Mouse (Mus musculus): Measurements from ENCODE around the gene Prdm16.

Prdm16 gene

DNA sequence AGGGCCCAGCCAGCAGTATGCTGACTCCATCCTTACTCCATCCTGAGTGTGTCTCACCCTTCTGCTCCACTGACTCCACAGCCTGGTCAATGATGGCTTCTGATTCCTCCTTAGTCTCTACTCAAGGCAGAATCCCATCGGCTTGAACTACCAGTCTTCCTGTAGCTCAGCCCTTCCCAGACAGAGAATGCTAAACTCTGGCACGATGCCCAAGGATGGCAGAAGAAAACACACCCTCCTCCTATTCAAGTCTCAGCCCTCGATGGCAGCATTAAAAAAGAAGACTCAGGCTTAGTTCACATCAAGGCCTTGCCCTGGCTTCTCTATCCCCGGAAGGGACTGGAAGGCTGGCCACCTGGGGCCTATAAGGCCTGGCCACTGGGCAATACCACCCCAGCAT, 216.9 kb downstream of the Prdm16 start:
- no peak for DNase-seq (ENCODE audit: low spot score)

DNA sequence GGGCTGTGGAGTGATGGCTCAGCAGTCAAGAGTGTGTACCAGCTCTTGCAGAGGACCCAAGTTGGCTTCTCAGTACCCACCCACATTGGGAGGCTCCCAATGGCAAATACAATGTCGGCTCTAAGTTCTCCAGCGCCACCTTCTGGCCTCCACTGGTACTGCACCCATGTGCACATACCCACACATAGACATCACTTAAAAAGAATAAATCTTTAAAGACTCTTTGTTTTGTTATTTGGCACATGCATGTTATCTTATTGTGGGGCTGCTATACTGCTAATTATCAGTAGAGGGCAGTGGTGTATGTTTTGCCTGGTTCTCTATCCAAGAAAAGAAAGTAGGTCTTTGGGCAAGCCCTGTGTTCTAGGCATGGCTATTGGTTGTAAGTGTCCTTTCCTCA, 217.7 kb downstream of the Prdm16 start:
- peak; percentile 23 for DNase-seq (ENCODE audit: low spot score)

DNA sequence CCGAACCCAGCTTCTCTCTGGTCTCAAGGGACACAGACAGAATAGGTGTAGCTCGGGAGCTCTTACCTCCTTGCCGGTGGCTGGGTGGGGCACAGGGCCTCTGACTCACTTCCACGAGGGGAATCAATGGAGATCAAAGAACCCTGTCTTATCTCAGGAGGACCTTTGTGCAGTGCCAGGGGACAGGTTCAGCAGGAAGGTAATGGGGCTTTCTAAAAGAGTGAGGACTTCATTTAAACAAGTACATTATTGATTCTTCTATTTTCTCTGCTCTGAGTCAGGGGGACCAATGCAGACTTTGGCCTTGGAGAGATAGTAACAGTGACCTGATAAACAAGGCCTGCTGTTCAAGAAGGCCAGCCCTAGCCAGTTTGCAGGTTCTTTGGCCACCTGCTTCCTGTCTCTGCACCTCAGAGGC, 218.3 kb downstream of the Prdm16 start:
- DNase-seq (ENCODE audit: low spot score), result no peak

DNA sequence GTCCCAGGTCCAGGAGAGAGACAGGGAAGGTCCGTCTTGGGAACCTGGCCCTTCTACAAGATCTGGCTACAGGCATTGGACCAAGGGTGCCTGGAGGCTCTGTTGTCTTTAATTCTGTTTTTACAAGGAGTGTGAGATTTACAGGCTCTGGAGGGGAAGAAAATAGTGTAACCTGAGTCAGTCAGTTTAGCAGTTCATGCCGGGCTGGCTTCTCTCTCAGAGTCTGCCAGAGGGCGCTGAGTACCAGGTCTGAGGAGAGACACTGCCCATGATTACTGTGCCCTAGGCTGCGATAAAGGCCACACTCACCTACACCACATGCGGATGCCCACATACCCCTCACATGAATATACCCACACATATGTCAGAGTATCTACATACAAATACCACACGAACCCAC, 219.9 kb downstream of the Prdm16 start:
- DNase-seq (ENCODE audit: low spot score), result no peak

DNA sequence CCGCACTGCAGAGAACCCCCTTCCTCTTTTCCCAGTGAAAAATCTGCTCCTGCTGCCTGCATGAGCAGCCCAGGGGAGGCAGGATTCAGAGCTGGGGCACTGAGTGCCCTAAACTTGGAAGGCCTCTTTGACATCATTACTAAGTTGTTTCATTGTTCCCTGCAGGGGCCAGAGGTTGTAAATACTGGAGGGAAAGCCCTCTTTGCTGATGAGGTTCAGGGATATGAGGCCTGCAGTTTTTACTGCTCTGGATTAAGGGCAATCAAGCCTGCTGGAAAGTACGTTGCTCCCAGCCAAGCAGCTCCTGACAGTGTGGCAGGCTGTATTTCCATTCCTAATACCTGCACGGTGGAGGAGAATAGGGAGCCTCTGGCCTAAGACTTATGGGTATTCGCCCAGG, 221.8 kb downstream of the Prdm16 start:
- no peak for DNase-seq (ENCODE audit: low spot score)

DNA sequence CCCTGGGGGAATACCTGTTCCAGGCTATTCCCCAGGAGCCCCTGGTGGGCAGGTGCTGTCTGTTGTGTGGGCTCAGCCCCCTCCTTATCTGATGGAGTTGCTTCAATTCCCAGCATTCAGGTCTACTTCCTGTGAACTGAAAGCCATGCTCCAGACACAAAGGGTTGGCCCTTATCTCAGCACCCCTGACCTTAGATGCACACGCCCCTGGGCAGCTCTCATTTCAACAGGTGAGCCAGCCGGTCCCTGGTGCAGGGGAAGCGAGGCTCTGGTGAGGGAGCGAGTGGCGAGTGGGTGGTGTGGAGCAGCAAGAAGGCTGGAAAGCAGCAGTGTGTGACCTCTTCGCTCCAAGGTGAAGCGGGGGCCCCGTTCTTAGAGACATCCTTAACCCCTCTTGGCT, 226.1 kb downstream of the Prdm16 start:
- peak; percentile 29 for DNase-seq (ENCODE audit: low spot score)

DNA sequence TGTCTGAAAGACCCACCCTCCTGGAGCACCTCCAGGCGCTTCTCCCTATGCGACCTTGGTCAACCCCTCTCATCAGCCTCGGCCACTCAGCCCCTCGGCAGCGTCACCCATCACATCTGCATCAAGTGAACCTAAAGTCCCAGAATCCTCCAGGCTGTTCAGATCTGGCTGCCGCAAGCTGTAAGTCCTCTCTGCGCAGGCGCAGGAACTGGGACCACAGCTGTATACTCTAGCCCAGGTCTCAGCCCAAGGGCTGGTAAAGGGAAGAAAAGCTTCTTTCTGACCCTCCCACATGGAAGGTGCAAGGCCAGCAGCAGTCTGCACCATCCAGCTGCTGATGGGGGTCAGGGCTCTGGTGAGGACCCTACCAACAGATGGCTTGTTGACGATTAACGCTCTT, 226.8 kb downstream of the Prdm16 start:
- no peak for DNase-seq (ENCODE audit: low spot score)

DNA sequence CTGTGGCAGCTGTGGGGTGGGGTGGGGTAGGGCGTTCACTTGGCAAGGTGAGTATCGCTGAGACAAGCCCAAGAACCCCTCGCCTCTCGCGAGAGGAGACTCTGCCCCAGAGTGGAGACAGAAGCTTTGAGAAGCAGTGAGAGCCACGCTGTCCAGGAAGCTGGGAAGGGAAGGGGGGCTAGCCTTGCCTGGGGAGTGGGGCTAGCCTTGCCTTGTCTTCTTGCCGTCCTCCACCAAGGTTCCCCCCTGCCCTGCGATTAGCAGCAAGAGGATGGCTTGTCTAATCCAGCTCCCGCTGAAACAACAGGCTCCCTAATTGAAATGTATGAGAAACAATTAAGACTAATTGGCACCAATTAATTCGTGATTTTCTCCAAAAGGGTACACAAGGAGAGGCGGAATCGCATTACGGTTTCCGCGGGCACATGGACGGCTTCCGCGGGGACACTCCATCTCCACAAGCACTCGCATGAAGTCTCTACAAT, 227.4 kb downstream of the Prdm16 start:
- no peak for DNase-seq (ENCODE audit: low spot score)

DNA sequence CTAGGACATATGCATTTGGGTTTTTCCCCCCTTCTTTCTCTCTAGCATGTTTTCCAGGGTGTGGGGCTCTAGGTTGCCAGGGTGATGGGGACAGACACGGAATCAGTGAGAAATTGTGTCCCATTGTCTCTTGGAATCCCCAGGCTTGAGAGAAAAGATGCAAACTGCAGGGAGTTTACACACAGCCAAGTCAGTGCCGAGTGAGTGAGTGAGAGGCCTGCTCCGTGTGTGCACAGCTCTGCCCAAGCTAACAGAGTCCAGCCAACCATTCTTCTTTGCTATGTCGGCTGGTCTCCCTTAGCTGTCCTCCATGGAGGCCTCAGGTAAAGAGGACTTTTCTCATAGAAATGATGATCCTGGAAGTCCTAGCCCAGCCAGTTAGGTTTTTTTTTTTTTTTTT, 233.7 kb downstream of the Prdm16 start:
- DNase-seq (ENCODE audit: low spot score), result no peak

DNA sequence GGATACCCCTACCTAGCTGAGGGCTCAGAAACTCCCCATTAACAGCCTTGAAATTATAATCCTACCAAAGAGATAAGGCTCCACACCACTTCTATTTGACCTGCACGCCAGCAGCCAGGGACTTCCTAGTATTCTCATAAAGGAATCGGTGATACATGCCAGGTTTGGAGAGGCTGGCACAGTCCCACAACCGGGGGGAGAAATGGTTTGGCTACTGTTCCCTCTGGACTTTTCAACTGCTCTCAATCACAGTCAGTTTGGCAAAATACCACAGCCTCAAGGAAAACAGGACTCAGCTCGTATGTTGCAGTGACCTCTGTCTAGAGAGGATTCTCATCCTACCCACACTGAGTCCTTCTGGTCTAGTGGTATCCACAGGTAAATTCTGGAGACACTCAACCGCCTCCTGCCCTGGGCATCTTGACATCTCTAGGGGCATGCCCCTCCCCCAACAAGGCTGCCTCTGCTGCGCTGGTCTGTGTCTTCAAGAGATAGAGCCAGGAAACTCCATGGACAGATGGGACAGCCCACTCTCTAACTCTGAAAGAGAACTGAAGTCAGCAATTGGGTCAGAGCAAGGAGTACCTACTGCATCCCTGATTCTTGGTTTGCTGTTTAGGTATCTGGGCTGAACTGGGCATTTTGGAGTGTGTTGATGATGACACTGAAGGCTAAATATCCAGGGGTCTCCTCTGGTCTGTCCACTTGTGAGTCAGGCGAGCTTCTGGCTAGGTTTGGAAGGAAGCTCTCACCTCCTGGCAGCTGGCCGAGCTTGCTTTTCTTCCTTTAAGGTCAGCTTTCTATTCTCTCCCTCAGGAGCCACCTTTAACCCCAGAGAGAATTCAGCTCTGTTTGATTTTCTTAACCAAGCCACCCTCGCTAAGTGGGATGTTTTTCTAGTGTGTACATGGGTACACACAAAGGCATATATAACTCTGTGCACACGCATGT, 234.4 kb downstream of the Prdm16 start:
- no peak for DNase-seq (ENCODE audit: low spot score)

DNA sequence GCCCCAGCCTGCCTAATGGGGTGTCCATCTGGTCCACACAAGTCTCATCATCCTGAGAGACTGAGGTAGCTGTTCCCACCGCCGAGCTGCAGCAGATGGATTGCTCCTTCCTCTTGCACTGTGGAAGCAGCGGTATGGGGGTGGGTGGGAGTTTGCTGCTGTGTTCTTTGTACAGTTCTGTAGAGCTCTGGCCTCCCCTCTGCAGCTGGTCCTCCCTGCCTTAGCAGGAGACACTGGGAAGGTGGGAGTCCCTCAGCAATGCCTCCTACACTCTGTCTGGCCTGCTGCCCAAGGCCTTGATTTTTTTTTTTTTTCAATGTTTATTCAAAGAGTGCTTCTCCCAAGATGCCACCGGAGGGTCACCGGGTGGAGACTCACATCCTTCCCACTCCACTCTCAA, 235.3 kb downstream of the Prdm16 start:
- DNase-seq (ENCODE audit: low spot score), result no peak

DNA sequence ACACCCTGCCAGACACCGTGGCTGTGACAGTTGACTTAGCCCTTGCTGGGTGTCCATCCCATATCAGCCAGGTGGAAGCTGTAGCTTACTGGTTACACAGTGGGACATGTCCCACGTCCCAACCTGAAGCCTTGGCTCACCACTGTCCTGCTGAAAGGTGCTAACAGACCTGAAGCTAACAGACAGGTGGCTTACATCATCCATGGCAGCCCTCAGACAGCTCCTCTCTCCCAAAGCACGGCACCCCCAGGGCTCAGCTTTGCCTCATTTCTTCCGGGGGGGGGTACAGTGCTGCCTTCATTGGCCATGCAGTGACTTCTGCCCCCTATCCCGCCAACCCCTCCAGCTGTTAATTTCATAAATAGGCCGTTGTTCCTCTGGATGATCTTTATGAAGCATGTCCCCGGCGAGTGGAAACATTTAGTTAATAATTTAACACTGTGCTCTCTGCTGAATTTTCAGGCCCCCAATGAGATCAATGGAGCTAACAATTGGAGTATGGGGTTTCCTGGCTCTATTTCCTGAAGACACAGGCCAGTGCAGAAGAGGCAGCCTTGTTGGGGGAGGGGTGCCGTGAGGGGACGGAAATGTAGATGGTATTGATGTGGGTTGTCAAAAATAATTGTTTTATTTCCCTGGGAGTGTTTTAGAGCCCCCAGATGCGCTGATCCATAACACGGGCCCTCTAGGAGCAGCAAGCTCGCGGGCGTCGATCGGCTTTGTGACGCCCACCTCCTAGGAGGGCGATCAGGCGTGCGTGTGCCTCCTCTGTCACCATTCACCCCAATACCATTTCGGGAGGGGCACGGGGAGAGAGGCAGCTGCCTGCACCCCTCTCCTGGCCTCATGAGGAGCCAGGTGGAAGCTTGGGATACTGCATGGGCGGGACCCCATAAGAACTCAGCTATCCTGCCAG, 236.2 kb downstream of the Prdm16 start:
- DNase-seq (ENCODE audit: low spot score), result no peak

DNA sequence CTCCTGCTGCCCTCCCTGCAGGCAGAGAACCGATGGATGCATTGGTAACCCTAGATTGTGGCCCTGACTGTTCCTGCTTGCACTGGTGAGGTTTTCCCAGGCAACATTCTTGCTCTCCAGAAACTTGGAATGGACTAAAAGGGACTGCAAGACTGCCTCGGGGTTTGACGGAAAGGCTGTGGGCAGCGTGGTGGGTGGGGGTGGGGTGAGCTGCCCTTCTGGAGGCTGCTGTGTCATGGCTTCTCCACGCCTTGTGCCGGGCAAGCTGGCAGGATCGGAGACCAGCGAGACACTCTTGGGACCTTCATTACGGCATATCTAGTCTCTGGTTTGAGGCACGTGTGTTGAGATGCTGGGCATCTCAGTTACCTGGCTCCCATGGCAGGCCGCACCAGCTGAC, 237.0 kb downstream of the Prdm16 start:
- no peak for DNase-seq (ENCODE audit: low spot score)

DNA sequence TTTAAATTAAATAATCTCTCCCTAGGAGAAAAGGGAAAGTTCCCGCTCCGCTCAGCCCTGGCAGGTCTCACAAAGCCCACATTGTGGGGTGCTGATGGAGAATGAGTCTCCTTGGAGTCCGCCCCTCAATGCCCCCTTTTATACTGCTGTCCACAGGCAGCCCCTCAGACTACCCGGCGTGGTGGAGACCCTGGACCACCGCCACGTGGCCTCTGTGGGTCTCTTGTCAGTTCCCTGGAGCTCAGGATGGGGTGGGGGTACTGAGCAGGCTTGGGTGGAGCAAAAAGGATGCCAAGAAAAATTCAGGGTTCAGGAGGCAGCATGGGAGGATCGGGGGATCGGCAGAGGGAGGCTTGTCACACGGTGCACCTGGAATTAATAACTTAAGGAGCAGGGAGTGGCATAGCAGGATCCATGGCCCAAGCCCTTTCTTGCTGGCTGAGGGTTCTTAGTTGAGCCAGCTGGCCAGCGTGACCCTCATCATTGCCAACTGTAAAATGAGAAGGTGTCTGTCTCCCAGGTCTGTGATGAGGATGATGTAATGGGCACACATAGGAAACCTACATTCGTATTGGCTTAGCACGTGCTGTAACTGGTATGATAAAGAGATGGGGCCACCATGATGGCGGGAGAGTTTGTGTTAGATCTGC, 239.9 kb downstream of the Prdm16 start:
- DNase-seq (ENCODE audit: low spot score), result no peak

DNA sequence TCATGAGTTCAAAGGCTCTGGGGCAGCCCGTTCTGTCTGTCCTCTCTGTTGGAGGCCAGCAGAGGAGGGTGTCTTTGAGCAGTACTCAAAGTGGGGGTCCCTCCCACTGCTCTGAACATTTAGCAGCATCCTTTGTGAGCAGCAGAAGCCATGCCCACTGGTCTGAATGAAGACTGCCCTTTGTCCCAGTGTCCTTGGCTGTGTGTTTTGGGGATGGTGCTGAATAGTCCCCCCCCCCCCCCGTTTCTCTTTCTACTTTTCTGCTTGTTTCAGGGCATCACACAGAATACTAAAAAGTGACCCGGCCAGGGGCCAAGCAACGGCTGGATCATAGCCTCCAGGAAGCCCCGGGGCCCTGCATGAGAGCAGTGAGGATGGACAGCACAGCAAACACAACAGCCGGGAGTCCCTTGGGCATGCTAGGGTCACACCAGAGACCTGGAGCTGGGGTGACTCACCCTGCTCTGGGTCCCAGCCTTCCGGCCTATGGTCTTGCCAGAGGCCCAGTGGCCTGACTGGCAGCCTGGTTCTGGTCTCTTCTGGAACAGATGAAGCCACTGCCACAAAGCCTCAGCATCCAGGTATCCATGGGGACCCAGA, 242.4 kb downstream of the Prdm16 start:
- no peak for DNase-seq (ENCODE audit: low spot score)

DNA sequence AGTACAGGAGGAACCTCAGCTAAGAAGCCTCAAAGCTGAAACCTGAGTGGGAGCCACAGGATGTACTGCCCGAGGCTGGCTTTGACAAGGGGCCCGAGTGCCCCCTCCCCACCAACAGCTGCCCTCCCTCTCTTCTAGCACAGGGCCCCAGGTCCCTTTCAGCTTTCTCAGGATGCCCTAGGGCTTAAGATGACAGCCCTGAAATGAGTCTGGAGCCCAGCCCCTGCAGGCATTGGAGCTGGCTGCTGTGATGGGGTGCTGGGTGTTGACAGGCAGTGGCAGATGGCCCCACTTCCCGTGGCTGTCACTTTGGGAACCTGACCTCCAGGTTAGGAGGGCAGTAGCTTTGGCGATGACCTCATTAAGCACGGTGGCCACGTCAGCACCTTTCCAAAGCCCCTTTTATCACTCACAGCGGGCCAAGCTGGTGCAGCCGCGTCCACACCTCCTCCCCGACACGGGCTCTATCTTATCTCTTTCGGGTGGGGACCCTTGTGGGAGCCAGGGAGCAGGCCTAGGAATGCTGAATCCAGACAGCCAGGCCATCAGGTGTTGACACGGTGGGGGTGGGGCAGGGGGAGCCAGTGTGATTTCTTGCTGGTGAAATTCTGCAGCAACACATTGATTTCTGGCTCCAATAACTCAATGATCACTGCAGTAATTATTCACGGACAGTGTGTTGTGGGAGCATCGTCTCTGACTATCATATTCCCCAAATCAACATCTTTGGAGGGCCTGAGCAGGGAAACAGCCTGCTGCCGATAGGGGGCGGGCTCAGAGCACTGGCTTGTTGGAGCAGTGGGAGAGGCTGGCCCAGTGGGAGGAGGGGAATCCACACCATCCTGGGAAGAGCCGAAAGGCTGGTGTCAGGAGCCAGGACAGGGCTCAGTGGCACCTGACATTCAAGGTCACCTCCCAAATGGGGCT, 243.2 kb downstream of the Prdm16 start:
- peak; percentile 78 for DNase-seq (ENCODE audit: low spot score)

DNA sequence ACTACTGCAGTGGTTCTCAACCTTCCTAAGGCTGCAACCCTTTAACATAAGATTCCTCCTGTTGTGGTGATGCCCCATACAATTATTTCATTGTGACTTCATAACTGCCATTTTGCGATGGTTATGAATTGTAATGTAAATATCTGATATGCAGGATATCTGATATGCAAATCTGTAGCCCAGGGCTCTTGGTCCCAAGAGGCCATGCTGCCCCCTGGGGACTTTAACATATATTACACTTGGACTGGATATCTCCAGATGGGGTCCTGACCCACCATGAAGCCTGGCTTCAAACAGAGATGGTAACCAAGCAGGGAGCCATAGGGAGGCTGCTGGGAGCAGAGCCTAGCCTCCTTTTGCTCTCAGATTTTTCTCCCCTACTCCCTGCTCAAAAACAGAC, 244.0 kb downstream of the Prdm16 start:
- peak; percentile 17 for DNase-seq (ENCODE audit: low spot score)

DNA sequence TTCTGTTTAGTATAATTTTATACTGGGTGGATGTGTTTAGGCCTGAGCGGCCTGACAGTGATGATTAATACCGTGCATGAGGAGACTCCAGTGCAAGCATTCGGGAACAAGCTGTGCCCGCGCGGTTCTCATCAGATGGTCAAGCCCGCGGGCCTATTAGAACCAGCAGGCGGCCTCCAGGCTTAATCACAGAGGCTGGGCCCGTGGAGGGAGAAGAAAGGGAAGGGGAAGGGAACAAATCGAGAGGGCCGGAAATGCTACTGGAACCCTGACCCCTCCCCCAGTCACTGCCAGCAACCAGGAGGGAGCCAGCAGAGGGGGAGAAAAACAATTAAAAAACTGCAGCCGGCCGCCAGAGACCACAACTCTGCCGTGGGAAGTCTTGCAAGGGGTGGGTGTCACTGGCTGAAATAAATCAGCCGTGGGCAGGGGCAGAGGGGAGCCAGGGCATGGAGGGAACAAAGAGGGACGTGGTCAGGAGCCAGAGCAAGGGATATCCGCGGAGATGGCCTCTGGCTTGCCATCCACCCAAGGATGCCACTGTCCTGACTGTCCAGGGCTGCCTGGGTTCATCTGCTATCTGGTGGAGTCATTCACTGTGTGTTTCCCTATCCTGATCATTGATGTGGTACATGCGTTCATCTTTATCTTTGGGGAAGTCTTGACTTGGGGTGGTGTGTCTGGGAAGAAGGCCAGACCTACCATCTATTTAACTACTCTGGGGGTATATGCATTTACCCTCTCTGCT, 246.2 kb downstream of the Prdm16 start:
- DNase-seq (ENCODE audit: low spot score), result peak; percentile 82

DNA sequence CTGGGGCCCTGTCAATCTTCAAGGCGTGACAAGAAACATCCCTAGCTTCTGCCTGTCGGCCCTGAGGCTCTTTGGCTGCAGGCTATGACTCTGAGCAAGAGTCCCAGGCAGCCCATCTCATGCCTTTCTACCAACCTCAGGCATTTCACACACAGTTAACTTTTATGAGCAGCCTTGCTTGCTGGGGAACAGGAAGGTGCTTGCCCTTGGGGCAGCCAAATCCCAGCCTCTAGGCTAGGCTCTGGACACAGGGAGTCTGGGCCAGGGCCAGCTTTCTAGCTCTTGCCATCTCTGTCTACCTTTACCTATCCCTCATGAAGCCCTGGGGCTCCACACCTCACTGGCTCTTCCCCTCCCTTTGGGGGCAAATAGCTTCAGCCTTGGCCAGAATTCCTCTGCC, 247.0 kb downstream of the Prdm16 start:
- DNase-seq (ENCODE audit: low spot score), result no peak

DNA sequence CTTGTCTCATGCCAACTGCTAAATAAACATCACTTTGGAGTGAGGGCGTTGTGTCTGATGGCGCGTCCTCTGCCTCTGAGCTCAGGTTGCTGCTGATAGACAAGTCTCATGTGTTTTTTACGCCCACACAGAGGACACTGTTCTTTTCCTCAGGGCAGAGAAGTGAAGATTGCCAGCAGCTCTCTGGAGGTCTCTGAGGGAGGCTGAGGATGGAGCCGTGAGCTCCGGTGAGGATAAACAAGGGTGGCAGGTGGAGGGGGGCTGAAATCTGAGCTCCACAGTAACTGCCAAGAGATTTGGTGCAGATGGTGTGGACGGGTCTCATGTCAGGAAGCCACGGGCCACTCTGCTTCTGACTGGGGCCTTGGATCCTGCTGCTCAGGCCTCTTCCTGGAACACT, 249.9 kb downstream of the Prdm16 start:
- DNase-seq (ENCODE audit: low spot score), result peak; percentile 41
